Mouse (Mus musculus): ENCODE measurements around the gene Htatip2. TPM values are rescaled to one million over a fixed set of nuclear protein-coding genes. Genes with fewer than 3 reads are reported as not detected.

The Htatip2 gene
- polyA plus RNA-seq, 1 experiment from 2014 or later: 1.5 TPM

GRCm38 (mm10) chr7:49822028-49822427, 63.1 kb downstream of the Htatip2 start:
- Histone ChIP-seq H3K4me3 (no peak overlapping the region), H3K27ac (replicated peaks) (no peak overlapping the region), H3K9ac (replicated peaks) (no peak overlapping the region), H3K4me1 (no peaks in the 10 kb centered on the region), H3K9me3 (no peaks in the 10 kb centered on the region), H3K4me2 (replicated peaks) (no peak overlapping the region), H3K36me3 (peaks cover 9% of the 10 kb centered on the region), H3K27me3 (no peaks in the 10 kb centered on the region)
- WGBS: 82% methylated on average over 2 of the region's 2 CpGs
- no peak for ATAC-seq (replicated peaks)

Other genes with a start within 250 kb of the Htatip2 start
- 1.5 and 1.9 TPM in 2 replicates for gene Dbx1, start 122.3 kb upstream of the Htatip2 start, polyA plus RNA-seq (2015; fragmentation: Nextera tagmentation; extraction: Ambion mirVana)
- 52.6 and 55.3 TPM in 2 replicates for gene Prmt3, start 19.2 kb downstream of the Htatip2 start, polyA plus RNA-seq (2015; fragmentation: Nextera tagmentation; extraction: Ambion mirVana)
- gene Slc6a5, start 151.0 kb downstream of the Htatip2 start, polyA plus RNA-seq (2015; fragmentation: Nextera tagmentation; extraction: Ambion mirVana): not detected in 2 replicates
- 8.6 and 10.3 TPM in 2 replicates for gene Nell1, start 215.7 kb downstream of the Htatip2 start, polyA plus RNA-seq (2015; fragmentation: Nextera tagmentation; extraction: Ambion mirVana)